Comparison of ENCODE assay signal across 9 mouse cellular contexts in genomic region chr6:48627511-48627924, GRCm38 (mm10). TPM values are rescaled to one million over a fixed set of nuclear protein-coding genes. Genes with fewer than 3 reads are reported as not detected.
DNase-seq lines count a peak whose midpoint lies in the region; ATAC-seq lines count a peak whose summit lies in the region.
"Had no signal": no experiment of that assay in that cellular context is flagged by ENCODE, and none has a peak within 500 bp of the region (broad histone marks: within the 10 kb centered on the region; RNA-seq: fewer than 3 reads in every experiment).

No protein-coding gene starts in this region.

- DNase-seq in heart, postnatal 4 days, result no peak
- DNase-seq in kidney, adult 11 months, result peak; percentile 74
- no peak for DNase-seq in layer of hippocampus, adult 8-10 months (ENCODE audit: low spot score in 2 of 2)
- no peak for DNase-seq in frontal cortex, postnatal 25 days (ENCODE audit: low spot score in 2 of 2)
- no peak for DNase-seq in adrenal gland, postnatal 25 days

- peaks cover 23% of the 10 kb centered on the region for H3K4me1 ChIP-seq in heart, embryonic 12.5 days (replicated peaks)
- peaks cover 20% of the 10 kb centered on the region for H3K4me1 ChIP-seq in embryonic facial prominence, embryonic 13.5 days
- peaks cover 27% of the 10 kb centered on the region for H3K4me1 ChIP-seq in midbrain, embryonic 13.5 days (replicated peaks)

- H3K27me3 ChIP-seq in heart, embryonic 12.5 days (replicated peaks), result peaks cover 35% of the 10 kb centered on the region
- peaks cover 62% of the 10 kb centered on the region for H3K27me3 ChIP-seq in embryonic facial prominence, embryonic 13.5 days
- peaks cover 50% of the 10 kb centered on the region for H3K27me3 ChIP-seq in midbrain, embryonic 13.5 days

- no peaks in the 10 kb centered on the region for H3K36me3 ChIP-seq in heart, embryonic 12.5 days
- H3K36me3 ChIP-seq in embryonic facial prominence, embryonic 13.5 days, result no peaks in the 10 kb centered on the region
- 0 out of 2 replicates have a peak, but pooled peaks cover 3% of the 10 kb centered on the region for H3K36me3 ChIP-seq in midbrain, embryonic 13.5 days

- peak overlapping the region; percentile 72 for H3K9ac ChIP-seq in heart, embryonic 12.5 days
- peak overlapping the region; percentile 71 for H3K9ac ChIP-seq in embryonic facial prominence, embryonic 13.5 days
- H3K9ac ChIP-seq in midbrain, embryonic 13.5 days (replicated peaks), result peak overlapping the region; percentile 56

- peak overlapping the region; percentile 91 for H3K4me2 ChIP-seq in heart, embryonic 12.5 days
- peak overlapping the region; percentile 87 for H3K4me2 ChIP-seq in embryonic facial prominence, embryonic 13.5 days
- peak overlapping the region; percentile 66 for H3K4me2 ChIP-seq in midbrain, embryonic 13.5 days (replicated peaks)

- ATAC-seq in heart, embryonic 12.5 days (ENCODE audit: insufficient number of reproducible peaks, low FRiP score), result no peak
- ATAC-seq in embryonic facial prominence, embryonic 13.5 days (ENCODE audit: insufficient number of reproducible peaks, insufficient read depth, low FRiP score, low TSS enrichment, low read depth), result no peak
- ATAC-seq in midbrain, embryonic 13.5 days, result no peak

- no peaks in the 10 kb centered on the region for H3K9me3 ChIP-seq in heart, embryonic 12.5 days (replicated peaks)
- H3K9me3 ChIP-seq in embryonic facial prominence, embryonic 13.5 days, result no peaks in the 10 kb centered on the region
- no peaks in the 10 kb centered on the region for H3K9me3 ChIP-seq in midbrain, embryonic 13.5 days

- H3K27ac ChIP-seq in heart, embryonic 12.5 days (ENCODE audit: poor library complexity, severe bottlenecking), result no peak overlapping the region
- no peak overlapping the region for H3K27ac ChIP-seq in embryonic facial prominence, embryonic 13.5 days
- no peak overlapping the region for H3K27ac ChIP-seq in midbrain, embryonic 13.5 days

- 7% methylated on average over 7 of the region's 7 CpGs for WGBS in heart, embryonic 12.5 days
- 6% methylated on average over 7 of the region's 7 CpGs for WGBS in embryonic facial prominence, embryonic 13.5 days
- 3% methylated on average over 7 of the region's 7 CpGs for WGBS in midbrain, embryonic 13.5 days

- peak overlapping the region; percentile 57 for H3K4me3 ChIP-seq in heart, embryonic 12.5 days
- H3K4me3 ChIP-seq in embryonic facial prominence, embryonic 13.5 days, result peak overlapping the region; percentile 54
- peak overlapping the region; percentile 42 for H3K4me3 ChIP-seq in midbrain, embryonic 13.5 days (replicated peaks)

RNA-seq across cellular contexts. Expression of gene AI854703, which starts 1.0 kb away (rescaled TPM):
- polyA plus RNA-seq in heart, embryonic 12.5 days (2016; fragmentation: Nextera tagmentation; extraction: Ambion mirVana), result 1.3 TPM in 2 replicates
- total RNA-seq in heart, postnatal 4 days (2021), result under 1 TPM; 0.41 to 0.50 TPM
- polyA plus RNA-seq in embryonic facial prominence, embryonic 13.5 days (2015; fragmentation: Nextera tagmentation; extraction: Ambion mirVana), result 1.3 and 1.5 TPM in 2 replicates
- 6.5 and 7.6 TPM in 2 replicates for polyA plus RNA-seq in midbrain, embryonic 13.5 days (2015; fragmentation: Nextera tagmentation; extraction: Ambion mirVana)
- 10 to 100 TPM; 11.8 to 14.8 (median 13.2) TPM for total RNA-seq in layer of hippocampus, adult 8-10 months (2022)
- 1.7 and 3.4 TPM in 2 replicates for total RNA-seq in adrenal gland, postnatal 25 days (2021)

RNA-seq across cellular contexts. Expression of gene Gimap8, which starts 19.5 kb away (rescaled TPM):
- 0.90 and 1.2 TPM in 2 replicates for polyA plus RNA-seq in heart, embryonic 12.5 days (2016; fragmentation: Nextera tagmentation; extraction: Ambion mirVana)
- total RNA-seq in heart, postnatal 4 days (2021), result 1 to 10 TPM; 9.0 to 9.3 TPM
- 0.46 and 0.98 TPM in 2 replicates for polyA plus RNA-seq in embryonic facial prominence, embryonic 13.5 days (2015; fragmentation: Nextera tagmentation; extraction: Ambion mirVana)
- 0.46 and 0.53 TPM in 2 replicates for polyA plus RNA-seq in midbrain, embryonic 13.5 days (2015; fragmentation: Nextera tagmentation; extraction: Ambion mirVana)
- total RNA-seq in layer of hippocampus, adult 8-10 months (2022), result 1 to 10 TPM in 1 of 4 experiments, under 1 TPM in 3; 0.56 to 1.1 (median 0.89) TPM
- total RNA-seq in adrenal gland, postnatal 25 days (2021), result 9.9 and 13.7 TPM in 2 replicates

RNA-seq across cellular contexts. Expression of gene Zfp775, which starts 25.7 kb away (rescaled TPM):
- polyA plus RNA-seq in heart, embryonic 12.5 days (2016; fragmentation: Nextera tagmentation; extraction: Ambion mirVana), result 5.6 and 5.8 TPM in 2 replicates
- 1 to 10 TPM; 4.0 to 5.4 TPM for total RNA-seq in heart, postnatal 4 days (2021)
- polyA plus RNA-seq in embryonic facial prominence, embryonic 13.5 days (2015; fragmentation: Nextera tagmentation; extraction: Ambion mirVana), result 5.4 and 9.8 TPM in 2 replicates
- polyA plus RNA-seq in midbrain, embryonic 13.5 days (2015; fragmentation: Nextera tagmentation; extraction: Ambion mirVana), result 14.6 and 17.8 TPM in 2 replicates
- 10 to 100 TPM in 1 of 4 experiments, 1 to 10 TPM in 3; 7.7 to 10.6 (median 9.1) TPM for total RNA-seq in layer of hippocampus, adult 8-10 months (2022)
- 8.2 and 15.4 TPM in 2 replicates for total RNA-seq in adrenal gland, postnatal 25 days (2021)

RNA-seq across cellular contexts. Expression of gene Gm44965, which starts 33.8 kb away (rescaled TPM):
- polyA plus RNA-seq in heart, embryonic 12.5 days (2016; fragmentation: Nextera tagmentation; extraction: Ambion mirVana), result not detected in 2 replicates
- not detected for total RNA-seq in heart, postnatal 4 days (2021)
- 1.2 TPM in 1 of 2 replicates, not detected in the other for polyA plus RNA-seq in embryonic facial prominence, embryonic 13.5 days (2015; fragmentation: Nextera tagmentation; extraction: Ambion mirVana)
- polyA plus RNA-seq in midbrain, embryonic 13.5 days (2015; fragmentation: Nextera tagmentation; extraction: Ambion mirVana), result 1.0 TPM in 1 of 2 replicates, not detected in the other
- 10 to 100 TPM in 1 of 4 experiments, 1 to 10 TPM in 1, not detected in 2; 1.2 to 10.6 TPM for total RNA-seq in layer of hippocampus, adult 8-10 months (2022)
- not detected in 2 replicates for total RNA-seq in adrenal gland, postnatal 25 days (2021)
- polyA plus RNA-seq: gonadal fat pad, adult 2 months had no signal

RNA-seq across cellular contexts. Expression of gene Repin1, which starts 33.8 kb away (rescaled TPM):
- polyA plus RNA-seq in heart, embryonic 12.5 days (2016; fragmentation: Nextera tagmentation; extraction: Ambion mirVana), result 32.1 and 32.7 TPM in 2 replicates
- total RNA-seq in heart, postnatal 4 days (2021), result 10 to 100 TPM; 30.4 to 31.2 TPM
- polyA plus RNA-seq in embryonic facial prominence, embryonic 13.5 days (2015; fragmentation: Nextera tagmentation; extraction: Ambion mirVana), result 23.0 and 24.2 TPM in 2 replicates
- polyA plus RNA-seq in midbrain, embryonic 13.5 days (2015; fragmentation: Nextera tagmentation; extraction: Ambion mirVana), result 44.6 and 47.2 TPM in 2 replicates
- 10 to 100 TPM; 46.3 to 57.9 (median 53.6) TPM for total RNA-seq in layer of hippocampus, adult 8-10 months (2022)
- total RNA-seq in adrenal gland, postnatal 25 days (2021), result 66.1 and 67.8 TPM in 2 replicates
